Mouse (Mus musculus) megakaryocyte progenitor cell, adult 5-6 weeks (primary cell): ENCODE data around the gene Msi2. TPM values are rescaled to one million over a fixed set of nuclear protein-coding genes. Genes with fewer than 3 reads are reported as not detected.

ENCODE experiments used
- ATAC-seq: replicated peaks from 2 replicates; pipeline ENCODE4 v1.8.0; 2016; ENCODE audit warnings: mild to moderate bottlenecking, moderate TSS enrichment, inconsistent platforms; ENCODE audit not compliant: poor library complexity
- total RNA-seq, 2 experiments: library from RNA; stranded (forward) in 1 of 2; stranded (reverse) in 1 of 2; fragments of 157-497, 149-512 nt in 1 of 2; fragments of 200-1000 nt in 1 of 2; gene quantifications; 2 replicates each; pipeline versions ENCODE4 v1.2.3 to v1.2.4; 2015 to 2017

Gene Msi2
- total RNA-seq, 2 experiments from 2014 or later = 35.4 to 46.6 TPM

GRCm38 (mm10) chr11:88301619-88302018 lies 416.7 kb downstream of the Msi2 start:
- ATAC-seq = no peak

- ATAC-seq = no peak
Observed at GRCm38 (mm10) chr11:88299345-88299744, 419.0 kb downstream of the Msi2 start.

- peak; percentile 44; the same call in 1 of the 2 replicates for ATAC-seq
Observed at GRCm38 (mm10) chr11:88297526-88297925, 420.8 kb downstream of the Msi2 start.

- no peak for ATAC-seq
Observed at GRCm38 (mm10) chr11:88295298-88295697, 423.0 kb downstream of the Msi2 start.

- ATAC-seq = no peak
Observed at GRCm38 (mm10) chr11:88294394-88294710, 424.0 kb downstream of the Msi2 start.

GRCm38 (mm10) chr11:88293631-88294393 lies 424.5 kb downstream of the Msi2 start, which contains the start of gene Ccdc182:
TSS of gene Ccdc182 (plus strand) at chr11:88294058.
- ATAC-seq = no peak

- no peak for ATAC-seq
Observed at GRCm38 (mm10) chr11:88291688-88292087, 426.6 kb downstream of the Msi2 start.

- no peak for ATAC-seq
Observed at GRCm38 (mm10) chr11:88291245-88291644, 427.1 kb downstream of the Msi2 start.

Other genes with a start within 250 kb of the Msi2 start
- gene Akap1, start 146.1 kb upstream of the Msi2 start, total RNA-seq (2015) = 8.9 and 9.5 TPM in 2 replicates
- 22.4 and 24.0 TPM in 2 replicates for gene Akap1, start 146.1 kb upstream of the Msi2 start, total RNA-seq (2017)
- gene Scpep1, start 237.0 kb upstream of the Msi2 start, total RNA-seq (2015) = 25.0 and 25.4 TPM in 2 replicates
- 13.8 and 15.0 TPM in 2 replicates for gene Scpep1, start 237.0 kb upstream of the Msi2 start, total RNA-seq (2017)
- not detected in 2 replicates for gene Elobl, start 248.4 kb upstream of the Msi2 start, total RNA-seq (2015)
- not detected in 2 replicates for gene Elobl, start 248.4 kb upstream of the Msi2 start, total RNA-seq (2017)